Mouse (Mus musculus) embryo, embryonic 11.5 days (tissue): Measurements from ENCODE around the gene Ncoa3.

ENCODE experiments used
- DNase-seq: peaks from one replicate; pipeline ENCODE4 v3.0.0-alpha.2; 2012; ENCODE audit warnings: low read depth, low spot score

The Ncoa3 gene

DNA sequence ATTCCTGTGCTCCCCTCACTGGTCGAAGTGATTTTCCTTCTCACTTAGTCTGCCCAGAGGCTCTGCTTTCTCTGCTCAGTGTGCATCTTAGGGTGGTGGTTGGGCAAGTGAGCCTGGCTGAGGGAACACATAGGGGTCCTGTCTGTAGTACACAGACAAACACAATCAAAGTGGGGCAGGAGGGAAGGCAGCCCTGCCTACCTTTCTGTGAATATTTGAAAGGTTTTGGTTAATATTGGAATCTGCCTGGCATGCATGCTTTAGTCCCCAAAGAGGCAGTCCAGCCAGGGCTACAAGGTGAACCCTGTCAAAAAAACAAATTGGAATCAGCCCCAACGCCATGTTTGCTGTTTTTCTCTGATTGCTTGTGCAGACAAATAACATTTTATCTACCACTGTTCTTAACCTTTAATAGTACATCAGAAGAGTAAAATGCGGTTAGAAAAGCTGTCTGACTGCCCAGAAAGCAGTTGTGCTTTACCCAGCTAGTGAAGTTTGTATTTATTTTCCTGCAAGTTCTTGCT is 42.6 kb downstream of the Ncoa3 start:
- DNase-seq: no peak

DNA sequence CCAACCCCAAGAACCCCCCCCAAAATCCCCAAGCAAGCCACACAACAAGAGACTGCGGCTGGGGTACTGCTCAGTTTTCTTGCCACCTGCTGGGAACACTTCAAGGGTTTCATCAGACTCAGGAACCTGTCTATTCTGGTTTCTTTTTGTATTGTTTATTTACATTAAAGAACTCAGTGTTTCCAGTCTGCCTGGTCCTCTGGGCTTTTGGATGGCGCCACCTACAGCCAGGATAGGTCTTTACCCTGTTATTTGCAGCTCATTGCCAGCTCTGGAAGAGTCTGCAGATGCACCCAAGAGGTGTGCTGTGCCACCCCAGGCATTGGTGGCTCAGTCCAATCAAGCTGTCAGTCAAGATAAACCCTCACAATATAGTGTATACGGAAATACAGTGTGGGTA is 43.3 kb downstream of the Ncoa3 start:
- DNase-seq: no peak

DNA sequence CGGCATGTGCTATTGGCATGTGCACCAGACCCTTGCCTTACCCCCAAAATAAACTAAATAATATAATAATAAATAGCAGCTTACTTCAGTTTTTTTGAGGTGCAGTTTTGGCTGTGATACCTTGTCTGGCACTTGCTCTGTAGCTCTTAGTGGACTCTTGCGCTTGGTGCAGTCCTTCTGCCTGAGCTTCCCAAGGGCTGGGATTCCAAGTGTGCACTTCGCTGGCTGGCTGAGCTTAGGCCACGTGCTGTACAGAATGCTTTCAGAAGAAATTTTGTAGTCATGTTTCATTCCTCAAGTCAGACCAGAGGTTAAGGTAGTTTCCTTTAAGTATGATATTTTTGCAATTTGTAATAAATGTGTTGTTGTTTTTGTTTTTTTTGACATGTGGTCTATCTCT is 47.2 kb downstream of the Ncoa3 start:
- DNase-seq: no peak

DNA sequence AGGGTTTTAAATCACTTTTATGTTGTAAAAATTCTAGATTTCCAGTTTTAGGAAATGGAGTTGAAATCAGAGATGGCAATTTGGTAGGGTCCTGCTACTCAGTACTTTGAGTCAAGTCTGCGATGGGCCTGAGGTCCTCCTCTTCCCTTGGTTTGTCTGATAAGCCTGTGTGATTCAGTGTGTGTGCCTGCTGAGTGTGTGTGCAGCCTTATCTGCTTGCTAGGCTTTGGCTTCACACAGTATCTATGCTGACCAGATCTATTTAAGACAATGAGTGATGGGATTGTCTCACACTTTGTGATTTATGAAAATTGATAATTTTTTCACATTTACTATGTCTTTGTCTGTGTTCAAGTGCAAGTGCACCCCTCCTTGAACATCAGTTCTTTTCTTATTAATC is 50.1 kb downstream of the Ncoa3 start:
- DNase-seq: no peak

DNA sequence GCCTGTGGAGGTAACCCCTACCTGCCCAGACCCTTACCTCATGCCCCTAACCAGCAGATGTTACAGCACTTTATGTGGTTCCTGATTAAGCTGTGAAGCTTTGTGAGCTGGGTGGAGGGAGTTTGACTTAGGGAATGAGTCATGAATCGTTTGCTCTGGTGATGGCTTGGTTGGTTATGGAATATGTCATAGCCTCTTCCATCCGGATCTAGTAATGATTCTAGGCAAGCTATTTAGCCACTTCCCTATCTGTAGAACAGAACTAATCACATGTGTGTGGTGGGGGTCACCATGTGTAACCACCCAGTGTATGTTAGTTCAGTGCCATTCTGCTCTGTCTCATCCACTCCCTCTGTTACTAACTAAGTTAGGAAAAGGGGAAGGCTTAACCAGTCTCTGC is 52.6 kb downstream of the Ncoa3 start:
- DNase-seq: no peak

DNA sequence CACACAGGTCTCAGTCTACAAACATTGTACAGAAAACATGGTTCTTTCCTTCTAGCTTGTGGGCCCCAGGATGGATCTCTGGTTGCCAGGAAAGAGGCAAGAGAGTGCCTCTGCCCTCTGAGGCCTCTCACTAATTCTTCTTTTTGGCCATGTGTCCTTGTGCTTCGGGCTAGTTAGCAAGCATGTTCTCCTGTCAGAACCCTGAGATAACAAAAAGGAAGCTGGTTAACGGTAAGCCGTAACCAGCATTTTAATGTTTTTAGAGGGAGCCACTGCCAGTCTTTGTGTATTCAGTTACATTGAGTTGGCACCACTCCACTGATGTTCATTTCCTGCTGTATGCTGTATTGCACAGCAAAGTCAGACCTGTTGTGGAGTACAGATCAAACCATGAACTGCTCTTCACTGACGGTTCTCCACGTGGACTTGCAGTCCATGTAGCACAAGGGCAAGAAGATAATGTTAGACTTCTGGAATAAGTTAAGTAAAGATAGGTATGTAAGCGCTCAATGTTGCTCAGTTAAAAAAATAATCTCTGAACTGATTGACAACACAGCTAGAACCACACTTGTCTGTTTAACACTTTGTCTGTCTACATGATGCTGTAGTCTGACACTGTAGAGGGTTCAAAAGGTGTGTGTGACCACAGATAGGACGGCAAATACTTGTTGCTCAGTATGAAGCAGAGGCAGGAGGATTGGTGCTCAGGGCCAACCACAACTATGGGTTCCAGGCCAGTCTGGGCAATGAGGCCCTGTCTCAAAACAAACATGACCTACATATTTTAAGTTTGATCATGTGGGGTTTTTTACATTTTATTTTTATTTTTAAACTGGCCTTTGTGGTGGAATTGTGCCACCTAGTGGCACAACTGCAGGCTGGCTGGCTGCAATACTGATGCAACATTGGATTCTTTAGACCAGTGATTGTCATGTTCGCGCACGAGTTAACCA is 53.4 kb downstream of the Ncoa3 start:
- DNase-seq: no peak

DNA sequence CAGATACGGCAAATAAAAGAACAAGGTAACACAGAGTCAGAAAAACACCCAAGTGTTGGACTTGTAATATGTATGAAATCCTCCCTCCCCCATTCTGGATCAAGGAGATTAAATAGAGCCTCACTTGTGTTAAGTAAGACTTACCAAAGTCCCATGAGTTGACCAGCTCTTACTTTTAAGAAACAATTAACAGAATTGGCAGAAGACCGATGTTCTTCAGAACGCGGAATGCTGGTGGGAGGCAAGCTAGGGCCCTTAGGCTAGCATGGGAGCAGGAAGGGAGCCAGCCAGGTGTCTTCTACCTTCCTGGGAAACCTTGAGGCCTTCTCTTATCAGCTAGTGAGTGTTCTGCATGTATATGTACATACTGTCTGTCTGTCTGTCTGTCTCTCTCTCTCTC is 55.5 kb downstream of the Ncoa3 start:
- DNase-seq: no peak

DNA sequence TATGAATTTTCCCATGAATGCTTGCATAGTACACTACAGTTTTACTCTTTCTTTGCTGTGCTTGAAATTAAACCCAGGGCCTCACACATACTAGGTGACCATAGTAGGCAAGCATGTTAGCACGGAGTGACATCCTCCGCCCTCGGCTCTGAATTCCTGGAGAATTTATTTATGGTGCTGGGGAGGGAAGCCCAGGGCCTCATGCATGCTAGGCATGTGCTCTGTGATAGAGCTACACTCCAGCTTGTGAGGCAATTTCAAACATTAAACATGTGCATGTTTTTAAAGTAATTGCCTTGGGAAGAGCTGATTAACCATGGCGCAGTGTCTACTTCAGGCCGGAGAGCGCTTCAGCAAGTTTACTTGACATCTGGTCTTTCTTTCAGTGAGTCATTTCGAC is 56.4 kb downstream of the Ncoa3 start:
- no peak for DNase-seq

DNA sequence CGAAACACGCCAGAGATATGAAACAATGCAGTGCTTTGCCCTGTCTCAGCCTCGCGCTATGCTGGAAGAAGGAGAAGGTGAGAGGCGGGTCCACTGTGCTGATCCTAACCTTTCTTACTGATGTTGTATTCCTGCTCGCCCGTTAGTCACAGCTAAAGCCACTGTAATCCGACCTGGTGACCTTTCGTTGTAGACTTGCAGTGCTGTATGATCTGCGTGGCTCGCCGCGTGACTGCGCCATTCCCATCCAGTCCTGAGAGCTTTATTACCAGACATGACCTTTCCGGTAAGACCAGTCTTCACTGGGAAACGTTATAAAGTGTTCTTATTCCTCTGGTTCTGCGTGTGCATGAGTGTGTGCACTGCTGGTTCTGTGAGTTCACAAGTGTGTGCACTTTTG is 59.0 kb downstream of the Ncoa3 start:
- DNase-seq: no peak

DNA sequence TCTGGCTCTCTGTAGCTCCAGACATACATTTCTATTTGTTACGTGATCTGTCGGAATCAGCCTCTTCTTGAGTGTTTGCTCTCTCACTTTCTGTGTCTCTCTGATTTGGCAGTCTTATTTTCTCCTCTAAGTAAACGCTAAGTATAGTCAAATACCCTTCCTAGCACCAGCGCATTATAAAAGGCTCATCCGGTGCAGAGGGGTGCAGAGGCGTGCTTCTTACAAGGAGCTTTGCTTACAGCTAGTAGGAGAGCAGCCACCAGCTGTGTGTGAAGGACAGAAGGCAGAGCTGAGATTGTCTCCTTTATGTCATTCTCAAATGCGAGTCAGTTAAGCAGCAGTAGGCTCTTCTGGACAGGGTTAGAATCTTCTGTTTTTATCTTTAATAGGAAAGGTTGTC is 59.5 kb downstream of the Ncoa3 start:
- DNase-seq: no peak

DNA sequence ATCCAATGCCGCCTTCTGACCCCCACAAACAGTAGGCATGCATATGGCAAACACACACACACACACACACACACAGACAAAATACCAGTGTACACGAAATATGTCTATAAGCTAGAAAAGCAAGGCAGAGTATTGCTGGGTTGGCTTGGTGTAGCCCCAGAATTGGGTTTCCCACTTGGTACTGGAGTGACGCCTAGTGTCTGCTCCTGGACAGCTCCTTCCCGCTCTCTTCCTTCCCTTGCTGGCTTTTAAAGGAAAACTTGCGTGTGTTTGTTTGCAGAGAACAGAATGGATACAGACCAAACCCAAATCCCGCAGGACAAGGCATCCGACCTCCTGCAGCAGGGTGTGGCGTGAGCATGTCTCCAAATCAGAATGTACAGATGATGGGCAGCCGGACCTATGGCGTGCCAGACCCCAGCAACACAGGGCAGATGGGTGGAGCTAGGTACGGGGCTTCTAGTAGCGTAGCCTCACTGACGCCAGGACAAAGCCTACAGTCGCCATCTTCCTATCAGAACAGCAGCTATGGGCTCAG is 61.6 kb downstream of the Ncoa3 start:
- no peak for DNase-seq

DNA sequence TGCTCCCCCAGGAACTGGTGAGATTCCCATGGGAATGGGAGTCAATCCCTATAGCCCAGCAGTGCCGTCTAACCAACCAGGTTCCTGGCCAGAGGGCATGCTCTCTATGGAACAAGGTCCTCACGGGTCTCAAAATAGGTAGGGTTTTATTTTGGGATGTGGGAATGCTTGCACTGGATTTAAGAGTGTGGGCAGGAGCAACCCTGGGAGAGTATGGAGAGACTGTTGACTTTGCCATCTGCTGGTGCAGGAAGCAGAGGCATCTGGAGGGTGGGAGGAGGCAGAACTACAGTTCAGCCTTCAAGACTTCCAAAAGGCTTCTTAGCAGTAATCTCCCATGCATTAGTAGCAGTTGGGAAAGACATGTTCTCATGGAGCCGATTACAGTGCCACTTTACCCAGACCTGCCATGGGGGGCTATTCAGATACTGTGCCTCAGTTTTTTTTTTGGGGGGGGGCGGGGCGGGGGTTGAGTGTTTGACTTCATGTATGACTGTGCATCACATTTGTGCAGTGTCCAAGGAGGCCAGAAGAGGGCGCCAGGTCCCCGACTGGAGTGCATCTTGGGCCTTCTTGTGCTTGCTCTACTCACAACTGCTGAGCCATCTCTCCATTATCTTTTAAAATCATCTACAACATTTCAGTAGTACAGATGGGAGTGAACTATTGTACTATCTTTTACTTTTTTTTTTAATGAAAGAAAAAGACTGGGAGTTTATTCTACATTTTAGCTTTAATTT is 67.4 kb downstream of the Ncoa3 start:
- no peak for DNase-seq

DNA sequence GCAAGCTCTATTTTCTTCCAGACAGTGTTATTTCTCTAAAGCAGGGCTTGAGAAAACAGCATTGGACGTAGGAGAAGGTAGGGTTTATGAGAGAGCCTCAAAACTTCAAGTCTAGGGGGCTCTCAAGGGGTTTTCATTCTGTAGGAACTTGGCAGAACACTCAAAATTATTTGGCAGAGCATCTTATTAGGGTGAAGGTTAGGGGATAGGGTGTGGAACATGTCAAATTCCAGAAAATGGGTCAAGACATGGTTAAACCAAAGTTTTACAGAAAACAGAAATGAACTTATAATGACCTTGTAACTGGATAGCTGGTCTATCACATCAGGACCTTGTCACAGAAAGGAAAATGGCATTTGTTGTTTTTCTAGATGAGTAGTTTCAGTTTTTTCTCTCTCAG is 69.6 kb downstream of the Ncoa3 start:
- DNase-seq: no peak

DNA sequence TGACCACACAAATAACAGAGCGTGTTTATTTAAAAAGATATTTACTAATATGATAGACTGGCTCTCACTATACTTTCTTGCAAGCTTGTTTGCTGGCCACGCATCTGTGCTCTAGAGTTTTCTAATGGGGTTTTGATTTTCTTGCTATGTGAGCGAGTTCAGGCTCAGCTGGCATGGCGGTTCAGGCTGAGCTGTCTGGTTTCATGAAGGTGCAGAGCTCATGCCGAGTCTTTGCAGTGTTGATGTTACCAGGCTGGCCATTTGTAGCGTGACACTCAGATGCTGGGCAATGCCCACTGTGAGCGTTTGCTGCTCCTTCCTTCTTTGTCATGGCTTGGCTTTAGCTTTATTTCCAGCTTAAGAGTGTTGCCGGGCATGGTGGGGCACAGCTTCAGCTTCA is 70.0 kb downstream of the Ncoa3 start:
- no peak for DNase-seq

DNA sequence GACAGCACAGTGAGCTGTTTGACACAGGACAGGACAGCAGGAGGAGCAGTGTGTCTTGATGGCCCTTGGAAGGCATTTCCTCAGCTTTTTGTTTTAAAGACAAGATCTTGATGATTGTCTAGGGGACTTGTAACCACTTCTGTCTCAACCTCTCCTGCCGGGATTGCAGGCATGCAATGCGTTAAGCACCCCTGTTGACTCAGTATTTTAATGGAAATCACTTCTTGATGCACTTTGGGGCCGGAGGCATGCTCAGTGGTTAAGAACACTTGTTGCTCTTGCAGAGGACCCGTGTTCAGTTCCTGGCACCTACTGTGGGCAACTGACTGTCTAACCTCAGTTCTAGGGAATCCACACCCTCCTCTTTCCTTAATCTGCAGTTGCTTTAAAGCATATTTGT is 74.0 kb downstream of the Ncoa3 start:
- DNase-seq: no peak

DNA sequence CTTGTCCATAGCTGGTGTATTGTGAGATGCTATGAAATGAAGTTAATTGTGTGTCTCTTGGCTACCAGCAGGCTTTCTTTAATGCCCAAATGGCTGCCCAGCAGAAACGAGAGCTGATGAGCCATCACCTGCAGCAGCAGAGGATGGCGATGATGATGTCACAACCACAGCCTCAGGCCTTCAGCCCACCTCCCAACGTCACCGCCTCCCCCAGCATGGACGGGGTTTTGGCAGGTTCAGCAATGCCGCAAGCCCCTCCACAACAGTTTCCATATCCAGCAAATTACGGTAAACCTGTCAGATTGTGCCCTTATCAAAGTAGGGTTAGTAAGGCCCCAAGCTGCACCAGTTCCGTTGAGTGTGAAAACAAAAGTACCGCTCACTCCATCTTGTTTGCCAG is 75.8 kb downstream of the Ncoa3 start:
- DNase-seq: no peak

DNA sequence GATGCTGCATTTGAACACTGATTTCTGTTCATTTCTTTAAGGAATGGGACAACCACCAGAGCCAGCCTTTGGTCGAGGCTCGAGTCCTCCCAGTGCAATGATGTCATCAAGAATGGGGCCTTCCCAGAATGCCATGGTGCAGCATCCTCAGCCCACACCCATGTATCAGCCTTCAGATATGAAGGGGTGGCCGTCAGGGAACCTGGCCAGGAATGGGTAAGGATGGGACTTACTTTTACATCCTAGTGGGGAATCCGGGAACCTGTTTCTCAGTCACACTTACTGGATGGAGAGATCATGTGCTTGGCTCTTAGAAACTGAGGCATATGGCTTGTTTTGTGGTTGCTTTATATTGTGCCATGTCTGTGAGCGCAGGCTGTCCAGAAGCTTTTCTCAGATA is 76.7 kb downstream of the Ncoa3 start:
- no peak for DNase-seq

DNA sequence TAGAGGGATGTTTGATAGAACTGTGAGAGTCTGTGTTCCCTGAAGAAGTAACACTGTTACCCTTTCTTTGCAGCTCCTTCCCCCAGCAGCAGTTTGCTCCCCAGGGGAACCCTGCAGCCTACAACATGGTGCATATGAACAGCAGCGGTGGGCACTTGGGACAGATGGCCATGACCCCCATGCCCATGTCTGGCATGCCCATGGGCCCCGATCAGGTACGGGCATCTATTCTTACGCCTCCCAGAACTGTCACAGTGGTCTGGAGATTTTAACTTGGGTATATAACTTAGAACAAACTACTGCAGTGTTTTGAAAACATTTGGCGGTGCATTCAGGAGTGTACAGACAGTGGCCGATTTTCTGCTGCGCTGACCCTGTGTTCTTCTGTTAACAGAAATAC is 77.3 kb downstream of the Ncoa3 start:
- no peak for DNase-seq

DNA sequence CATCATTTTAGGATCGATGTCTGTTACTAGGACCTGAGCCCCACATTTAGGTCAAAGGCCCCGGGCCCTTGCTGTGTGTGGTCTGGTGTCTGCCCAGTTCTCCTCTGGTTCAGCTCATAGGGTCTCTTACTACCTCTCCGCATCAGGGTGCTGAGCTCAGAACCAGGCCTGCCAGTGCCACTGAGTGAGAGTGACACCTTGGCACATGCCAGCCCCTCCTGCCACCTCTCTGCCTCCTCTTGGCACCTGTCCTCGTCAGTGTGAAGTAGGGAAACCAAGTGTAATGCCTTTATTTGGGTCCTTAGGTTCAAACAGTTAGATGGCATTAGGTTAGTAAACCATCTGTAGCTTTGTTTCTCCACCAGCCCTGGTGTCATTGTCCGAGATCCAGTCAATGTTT is 79.0 kb downstream of the Ncoa3 start:
- DNase-seq: no peak

DNA sequence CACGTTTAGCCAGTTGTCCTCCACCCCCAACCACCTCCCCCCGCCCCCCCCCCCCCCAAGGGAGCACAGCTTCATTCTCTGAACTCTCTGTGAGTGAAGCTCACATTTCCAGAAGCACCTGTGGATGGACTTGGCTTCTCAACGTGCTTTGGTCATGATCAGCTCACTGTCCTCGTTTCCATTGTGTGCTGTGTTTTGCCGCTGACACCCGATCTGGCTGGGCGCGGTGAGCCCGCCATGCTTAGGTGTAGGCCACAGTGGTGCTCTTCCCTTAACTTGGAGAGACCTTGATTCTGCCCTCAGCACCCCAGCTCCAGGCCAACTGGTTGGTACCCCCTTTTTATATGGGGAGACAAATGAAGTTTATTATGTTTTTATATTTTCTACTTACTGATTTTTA is 79.5 kb downstream of the Ncoa3 start:
- no peak for DNase-seq

DNA sequence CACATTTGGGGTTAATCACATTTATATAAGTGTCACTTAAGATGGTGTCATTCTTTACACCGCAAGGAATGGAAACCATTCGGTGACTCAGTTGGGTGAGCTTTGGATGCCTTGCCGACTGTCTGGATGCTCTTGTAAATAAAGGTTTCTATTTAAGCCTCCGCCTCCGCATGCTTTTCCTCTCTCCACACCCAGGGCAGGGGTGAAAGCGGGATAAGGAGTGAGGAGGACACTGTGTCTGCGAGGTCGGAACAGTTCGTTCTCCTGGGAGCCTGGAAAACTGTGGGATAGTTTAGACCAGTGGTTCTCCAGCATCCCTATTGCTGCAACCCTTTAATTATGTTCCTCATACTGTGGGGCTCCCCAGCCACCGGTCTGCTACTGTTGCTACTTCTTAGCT is 80.6 kb downstream of the Ncoa3 start:
- DNase-seq: no peak

DNA sequence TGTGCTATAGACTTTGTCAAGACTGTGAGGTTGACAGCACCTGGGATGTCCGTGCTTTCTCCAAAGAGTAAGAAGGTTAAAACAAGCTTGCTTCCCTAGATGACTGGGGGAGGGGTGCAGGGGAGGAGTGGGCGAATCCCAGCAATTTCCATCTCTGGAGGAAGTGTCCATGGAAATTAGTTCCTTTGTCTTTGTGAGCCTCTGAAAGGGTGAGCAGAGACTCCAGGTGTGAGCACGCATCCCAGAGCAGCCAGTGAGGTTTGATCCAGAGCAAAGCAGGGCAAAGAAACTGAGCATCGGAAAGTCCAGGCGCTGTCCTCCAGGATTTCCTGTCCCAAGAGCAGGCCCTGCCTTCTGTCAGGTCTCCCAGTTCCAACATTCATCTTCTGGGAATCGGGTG is 81.9 kb downstream of the Ncoa3 start:
- DNase-seq: no peak

DNA sequence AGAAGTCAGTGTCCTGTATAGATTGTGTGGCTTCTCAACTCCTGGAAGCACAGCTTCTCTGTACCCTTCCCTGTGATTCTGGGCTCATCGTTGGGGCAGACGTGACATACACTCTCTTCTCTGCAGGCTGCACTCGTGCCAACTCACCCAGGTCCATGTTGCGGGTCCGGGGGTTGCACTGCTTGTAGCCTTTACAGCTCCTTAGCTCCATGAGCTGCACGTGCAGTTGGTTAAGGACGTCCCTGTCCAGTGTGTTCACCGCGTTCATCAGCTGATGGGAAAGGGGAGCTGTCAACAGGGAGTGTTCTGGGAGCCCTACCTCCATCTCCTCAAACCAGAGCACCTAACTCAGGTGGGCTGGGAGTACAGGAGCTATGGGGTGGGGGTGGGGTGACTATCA is 84.9 kb downstream of the Ncoa3 start:
- DNase-seq: no peak
